Mouse (Mus musculus): ENCODE data around the gene Rai2.
"Not testable (repeated sequence)": the region's sequence is repeated elsewhere in the genome, so short reads cannot be mapped to it uniquely, and the experiment has no call there.

DNA sequence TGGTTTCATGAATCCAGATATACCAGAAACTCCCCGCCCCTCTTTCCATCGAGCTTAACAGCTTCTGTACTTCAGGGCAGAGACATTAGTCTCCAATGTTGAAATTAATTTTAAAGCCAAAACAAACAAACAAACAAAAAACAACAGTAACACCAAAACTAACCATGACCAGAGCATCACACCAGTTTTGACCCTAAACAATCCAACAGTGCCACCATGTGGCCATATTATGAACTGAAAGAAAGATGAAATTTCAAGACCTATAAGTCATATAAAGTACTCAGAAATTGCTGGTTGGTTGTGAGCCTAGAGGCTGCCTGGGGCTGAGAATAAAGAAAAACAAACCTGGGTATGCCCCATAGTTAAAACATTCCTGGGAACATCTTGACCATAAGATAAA, 109.3 kb downstream of the Rai2 start:
- TF ChIP-seq CEBPB (IDR thresholded peaks at IDR 0.05; ENCODE audit: insufficient read depth, poor library complexity, severe bottlenecking); USF1 (IDR thresholded peaks at IDR 0.05; ENCODE audit: low read depth); POLR2AphosphoS2 (IDR thresholded peaks at IDR 0.05; ENCODE audit: insufficient read length, low read depth); POLR2A (IDR thresholded peaks at IDR 0.05; ENCODE audit: insufficient read length, low read depth): not testable (repeated sequence)

Data from myocyte (in vitro differentiated cells).